Mouse (Mus musculus) liver, adult 2 months (tissue): ENCODE data around the gene Mtss1l.

Source experiments
- CTCF ChIP-seq: fragments of 200-500 bp; IDR thresholded peaks from 2 replicates; pipeline ENCODE4 v1.5.1; 2011; ENCODE audit warnings: low read depth, low read length, control low read depth
- POLR2A ChIP-seq: fragments of 200-500 bp; IDR thresholded peaks from 2 replicates; pipeline ENCODE4 v1.6.1; 2011; ENCODE audit warnings: low read length, control low read depth; ENCODE audit not compliant: insufficient read depth; ENCODE audit errors: extremely low read depth

GRCm38 (mm10) chr8:110741816-110742451 lies 20.7 kb downstream of the Mtss1l start:
- no peak for TF ChIP-seq CTCF
- no peak for TF ChIP-seq POLR2A
